Mouse (Mus musculus) ES-E14 (cell line): ENCODE results near the gene Kcnj9.

Experiments
- CHD2 ChIP-seq: IDR thresholded peaks from 2 replicates; pipeline ENCODE4 v1.6.1; 2014; ENCODE audit warnings: mild to moderate bottlenecking, low read depth, low read length, inconsistent platforms
- HCFC1 ChIP-seq: IDR thresholded peaks from 2 replicates; pipeline ENCODE4 v1.6.1; 2012; ENCODE audit warnings: low read length, inconsistent platforms, borderline replicate concordance; ENCODE audit not compliant: insufficient read depth
- MAFK ChIP-seq: IDR thresholded peaks from 2 replicates; pipeline ENCODE4 v1.6.1; 2014; ENCODE audit warnings: mild to moderate bottlenecking, low read depth, low read length, inconsistent platforms; ENCODE audit not compliant: insufficient read depth
- ZC3H11A ChIP-seq: IDR thresholded peaks from 2 replicates; pipeline ENCODE4 v1.6.1; 2012; ENCODE audit warnings: low read depth, mild to moderate bottlenecking, inconsistent platforms, low read length, borderline replicate concordance
- ZNF384 ChIP-seq: IDR thresholded peaks from 2 replicates; pipeline ENCODE4 v1.6.1; 2012; ENCODE audit warnings: low read depth, low read length, inconsistent platforms

- TF ChIP-seq ZNF384 (no peak), CHD2 (no peak), HCFC1 (no peak), MAFK (no peak), ZC3H11A (no peak)
Observed at GRCm38 (mm10) chr1:172271765-172272164, 57.4 kb downstream of the Kcnj9 start.
